Mouse (Mus musculus) lung, postnatal 0 days (tissue): ENCODE results near the gene Mier1. TPM values are rescaled to one million over a fixed set of nuclear protein-coding genes. Genes with fewer than 3 reads are reported as not detected.

ENCODE experiments used
- ATAC-seq: fragments of 200-750 bp; cut with Nextera tagmentation; 2 replicates; pipeline ENCODE4 v1.8.0; 2017; ENCODE audit warnings: moderate library complexity
- DNase-seq: peaks from one replicate; pipeline ENCODE4 v3.0.0-alpha.2; 2016; ENCODE audit warnings: low spot score
- H3K27ac ChIP-seq: fragments of 300-500 bp; sonication (generic); 2 replicates; pipeline ENCODE4 v1.5.1; 2014; ENCODE audit warnings: antibody characterized with exemption, mild to moderate bottlenecking, low read length, mixed read lengths
- H3K27me3 ChIP-seq: fragments of 300-500 bp; sonication (generic); replicated peaks from 2 replicates; pipeline ENCODE4 v1.6.1; 2014; ENCODE audit warnings: low read length, mixed read lengths; ENCODE audit not compliant: insufficient read depth
- H3K36me3 ChIP-seq: fragments of 300-500 bp; sonication (generic); 2 replicates; pipeline ENCODE4 v1.6.1; 2014; ENCODE audit warnings: low read length, mixed read lengths; ENCODE audit not compliant: insufficient read depth
- H3K4me1 ChIP-seq: fragments of 300-500 bp; sonication (generic); 2 replicates; pipeline ENCODE4 v1.6.1; 2014; ENCODE audit warnings: antibody characterized with exemption, low read depth, low read length, mixed read lengths; ENCODE audit not compliant: insufficient read depth
- H3K4me2 ChIP-seq: fragments of 300-500 bp; sonication (generic); replicated peaks from 2 replicates; pipeline ENCODE4 v1.6.1; 2014; ENCODE audit warnings: low read depth, mild to moderate bottlenecking, low read length, moderate library complexity, mixed read lengths
- H3K4me3 ChIP-seq: fragments of 300-500 bp; sonication (generic); 2 replicates; pipeline ENCODE4 v1.5.1; 2014; ENCODE audit warnings: low read depth, low read length
- H3K9ac ChIP-seq: fragments of 300-500 bp; sonication (generic); replicated peaks from 2 replicates; pipeline ENCODE4 v1.6.1; 2014; ENCODE audit warnings: low read depth, mild to moderate bottlenecking
- H3K9me3 ChIP-seq: fragments of 300-500 bp; sonication (generic); 2 replicates; pipeline ENCODE4 v1.6.1; 2016; ENCODE audit warnings: low read length, mixed read lengths
- CTCF ChIP-seq: IDR thresholded peaks from 2 replicates; pipeline ENCODE4 v1.5.1; 2016; ENCODE audit warnings: antibody characterized with exemption, mild to moderate bottlenecking
- EP300 ChIP-seq: IDR thresholded peaks from 2 replicates; pipeline ENCODE4 v1.6.1; 2016; ENCODE audit warnings: antibody characterized with exemption, mild to moderate bottlenecking, control low read depth
- WGBS: fragments of 180-500 bp; shearing (Covaris S2); extraction: QIAGEN DNeasy Blood & Tissue Kit; methylation state at CpG from one replicate; pipeline ENCODE4 v1.1.7; 2014; 5-methylcytosine and 5-hydroxymethylcytosine counted together
- polyA plus RNA-seq: library from polyadenylated mRNA; unstranded; fragments of >200 nt; fragmentation: Nextera tagmentation; extraction: Ambion mirVana; gene quantifications from 2 replicates; pipeline ENCODE4 v1.2.1, GENCODE M21; 2015

The Mier1 gene
- polyA plus RNA-seq, 1 experiment from 2014 or later: 47.1 TPM

- DNase-seq: peak; percentile 45
- H3K27ac ChIP-seq: peak overlapping the region; percentile 99
- 7% methylated on average over 4 of the region's 4 CpGs for WGBS
- peak overlapping the region; percentile 95 for H3K4me3 ChIP-seq
- no peaks in the 10 kb centered on the region for H3K9me3 ChIP-seq
- TF ChIP-seq CTCF (no peak), EP300 (no peak)
- no peak for ATAC-seq
- H3K4me2 ChIP-seq: peak overlapping the region; percentile 70
- peaks cover 17% of the 10 kb centered on the region for H3K4me1 ChIP-seq
- H3K27me3 ChIP-seq: no peaks in the 10 kb centered on the region
- 0 out of 2 replicates have a peak, but pooled peaks cover 3% of the 10 kb centered on the region for H3K36me3 ChIP-seq
- peak overlapping the region; percentile 97 for H3K9ac ChIP-seq
Measured at GRCm38 (mm10) chr4:103120028-103120384, 5.8 kb downstream of the Mier1 start.

- ATAC-seq: no peak
- Histone ChIP-seq H3K4me3 (peak overlapping the region; percentile 95), H3K27ac (peak overlapping the region; percentile 99; the same call in 1 of the 2 replicates), H3K36me3 (0 out of 2 replicates have a peak, but pooled peaks cover 3% of the 10 kb centered on the region), H3K9me3 (no peaks in the 10 kb centered on the region), H3K9ac (peak overlapping the region; percentile 97), H3K27me3 (no peaks in the 10 kb centered on the region), H3K4me2 (peak overlapping the region; percentile 70), H3K4me1 (peaks cover 13% of the 10 kb centered on the region)
- no peak for TF ChIP-seq CTCF
- TF ChIP-seq EP300: no peak
- 8% methylated on average over 3 of the region's 3 CpGs for WGBS
- DNase-seq: peak; percentile 19
Measured at GRCm38 (mm10) chr4:103120395-103120794, 6.2 kb downstream of the Mier1 start.

- Histone ChIP-seq H3K4me2 (peak overlapping the region; percentile 70), H3K4me1 (peaks cover 12% of the 10 kb centered on the region), H3K4me3 (peak overlapping the region; percentile 95), H3K9me3 (no peaks in the 10 kb centered on the region), H3K9ac (peak overlapping the region; percentile 97; the same call in 1 of the 2 replicates), H3K27me3 (no peaks in the 10 kb centered on the region), H3K27ac (no peak overlapping the region), H3K36me3 (0 out of 2 replicates have a peak, but pooled peaks cover 3% of the 10 kb centered on the region)
- no peak for ATAC-seq
- TF ChIP-seq EP300 (no peak), CTCF (no peak)
- WGBS: 78% methylated on average over 9 of the region's 9 CpGs
- DNase-seq: no peak
Measured at GRCm38 (mm10) chr4:103120874-103121389, 6.7 kb downstream of the Mier1 start.

GRCm38 (mm10) chr4:103123086-103123485, 8.9 kb downstream of the Mier1 start:
- TF ChIP-seq EP300 (no peak), CTCF (no peak)
- Histone ChIP-seq H3K4me3 (no peak overlapping the region), H3K36me3 (no peaks in the 10 kb centered on the region), H3K27ac (no peak overlapping the region), H3K4me1 (peaks cover 12% of the 10 kb centered on the region), H3K27me3 (no peaks in the 10 kb centered on the region), H3K9me3 (no peaks in the 10 kb centered on the region), H3K9ac (no peak overlapping the region), H3K4me2 (peak overlapping the region; percentile 22; the same call in 1 of the 2 replicates)
- no peak for DNase-seq
- 27% methylated on average over 2 of the region's 2 CpGs for WGBS
- ATAC-seq: no peak

GRCm38 (mm10) chr4:103123606-103124005, 9.4 kb downstream of the Mier1 start:
- Histone ChIP-seq H3K4me3 (no peak overlapping the region), H3K4me1 (peaks cover 12% of the 10 kb centered on the region), H3K27ac (no peak overlapping the region), H3K36me3 (no peaks in the 10 kb centered on the region), H3K27me3 (no peaks in the 10 kb centered on the region), H3K9ac (no peak overlapping the region), H3K9me3 (no peaks in the 10 kb centered on the region), H3K4me2 (no peak overlapping the region)
- DNase-seq: no peak
- no peak for ATAC-seq
- no peak for TF ChIP-seq CTCF
- no peak for TF ChIP-seq EP300

- Histone ChIP-seq H3K9me3 (no peaks in the 10 kb centered on the region), H3K27me3 (no peaks in the 10 kb centered on the region), H3K4me3 (no peak overlapping the region), H3K36me3 (peaks cover 3% of the 10 kb centered on the region; the same call in 1 of the 2 replicates), H3K27ac (no peak overlapping the region), H3K4me2 (no peak overlapping the region), H3K4me1 (peaks cover 6% of the 10 kb centered on the region; the same call in 1 of the 2 replicates), H3K9ac (no peak overlapping the region)
- WGBS: 75% methylated on average over 4 of the region's 4 CpGs
- DNase-seq (no peak), ATAC-seq (no peak)
- TF ChIP-seq CTCF (no peak), EP300 (no peak)
Measured at GRCm38 (mm10) chr4:103126533-103126932, 12.3 kb downstream of the Mier1 start.
